Mouse (Mus musculus) T-helper 17 cell (primary cell): ENCODE data around the gene Chil1.

Experiments used
- in situ Hi-C, 2 experiments: fragments of 300-600 bp; cut with MboI, MseI; formaldehyde crosslinking; loops; 1 replicate in 1 of 2; 2 replicates in 1 of 2; pipeline ENCODE4 v1.15.1; 2025; ENCODE audit warnings: high pct_unique_total_duplicates in 2 of 2

The Chil1 gene

GRCm38 (mm10) chr1:134230638-134231228 is 48.8 kb downstream of the Chil1 start:
- in situ Hi-C loops, result no loop called here

GRCm38 (mm10) chr1:134231270-134231669 is 49.3 kb downstream of the Chil1 start:
- in situ Hi-C loops, result no loop called here

GRCm38 (mm10) chr1:134231681-134232080 is 49.7 kb downstream of the Chil1 start:
- in situ Hi-C loops, result no loop called here

GRCm38 (mm10) chr1:134232326-134232725 is 50.4 kb downstream of the Chil1 start:
- in situ Hi-C loops, result no loop called here

- in situ Hi-C loops, result no loop called here
Measured at GRCm38 (mm10) chr1:134232778-134233531, 51.0 kb downstream of the Chil1 start.

- in situ Hi-C loops, result no loop called here
Measured at GRCm38 (mm10) chr1:134233681-134234454, 51.9 kb downstream of the Chil1 start.

- in situ Hi-C loops, result no loop called here
Measured at GRCm38 (mm10) chr1:134234455-134235390, 52.7 kb downstream of the Chil1 start.

- in situ Hi-C loops, result no loop called here
Measured at GRCm38 (mm10) chr1:134235391-134235921, 53.5 kb downstream of the Chil1 start, which contains the start of gene Adora1. TSS of gene Adora1 (minus strand) at chr1:134235431.

GRCm38 (mm10) chr1:134236142-134236541 is 54.2 kb downstream of the Chil1 start:
- in situ Hi-C loops, result no loop called here

GRCm38 (mm10) chr1:134237438-134237837 is 55.5 kb downstream of the Chil1 start:
- in situ Hi-C loops, result no loop called here
